Mouse (Mus musculus) urinary bladder, adult 18-20 months (tissue): ENCODE results near the gene Adamts17.

Experiments used
- DNase-seq, 2 experiments: peaks; one replicate each; pipeline ENCODE4 v3.0.0; 2022; ENCODE audit warnings: low spot score in 2 of 2, mixed read lengths in 2 of 2

Gene Adamts17

GRCm38 (mm10) chr7:67072015-67072685, 232.6 kb downstream of the Adamts17 start:
- no peak for DNase-seq

- DNase-seq = no peak
Measured at GRCm38 (mm10) chr7:67082751-67083150, 243.2 kb downstream of the Adamts17 start.

GRCm38 (mm10) chr7:67087759-67088158, 248.2 kb downstream of the Adamts17 start:
- no peak for DNase-seq

- DNase-seq = no peak
Measured at GRCm38 (mm10) chr7:67097096-67097495, 257.6 kb downstream of the Adamts17 start.

- no peak for DNase-seq
Measured at GRCm38 (mm10) chr7:67101418-67101973, 262.0 kb downstream of the Adamts17 start.

- no peak for DNase-seq
Measured at GRCm38 (mm10) chr7:67110551-67111159, 271.1 kb downstream of the Adamts17 start.

GRCm38 (mm10) chr7:67112495-67113216, 273.1 kb downstream of the Adamts17 start:
- no peak for DNase-seq

GRCm38 (mm10) chr7:67114056-67114455, 274.5 kb downstream of the Adamts17 start:
- no peak for DNase-seq

- no peak for DNase-seq
Measured at GRCm38 (mm10) chr7:67115056-67115455, 275.5 kb downstream of the Adamts17 start.

GRCm38 (mm10) chr7:67135140-67135539, 295.6 kb downstream of the Adamts17 start:
- no peak for DNase-seq

- DNase-seq = no peak
Measured at GRCm38 (mm10) chr7:67142347-67143015, 302.9 kb downstream of the Adamts17 start.

GRCm38 (mm10) chr7:67145748-67146147, 306.2 kb downstream of the Adamts17 start:
- peak in 1 of 2 experiments; percentile 73 for DNase-seq

- DNase-seq = no peak
Measured at GRCm38 (mm10) chr7:67146151-67146550, 306.6 kb downstream of the Adamts17 start.

GRCm38 (mm10) chr7:67149707-67150106, 310.2 kb downstream of the Adamts17 start:
- no peak for DNase-seq

GRCm38 (mm10) chr7:67152626-67153025, 313.1 kb downstream of the Adamts17 start:
- no peak for DNase-seq

- DNase-seq = no peak
Measured at GRCm38 (mm10) chr7:67162135-67162534, 322.6 kb downstream of the Adamts17 start.

- no peak for DNase-seq
Measured at GRCm38 (mm10) chr7:67168288-67168687, 328.8 kb downstream of the Adamts17 start.

- DNase-seq = no peak
Measured at GRCm38 (mm10) chr7:67168763-67169569, 329.4 kb downstream of the Adamts17 start.

- no peak for DNase-seq
Measured at GRCm38 (mm10) chr7:67173522-67174195, 334.1 kb downstream of the Adamts17 start.

GRCm38 (mm10) chr7:67183786-67184185, 344.3 kb downstream of the Adamts17 start:
- DNase-seq = no peak
